Mouse (Mus musculus) heart, postnatal 4 days (tissue): ENCODE data around the gene Hivep2. TPM values are rescaled to one million over a fixed set of nuclear protein-coding genes. Genes with fewer than 3 reads are reported as not detected.
A peak's percentile ranks its signal among the peaks of the same experiment; 100 is the strongest.

Experiments
- DNase-seq: peaks from one replicate; pipeline ENCODE4 v3.0.0; 2021
- total RNA-seq, 2 experiments: library from RNA; stranded (reverse); gene quantifications; 2 replicates each; pipeline ENCODE4 v1.2.3; 2021

The Hivep2 gene
- total RNA-seq, 2 experiments from 2014 or later = 28.9 to 30.1 TPM

DNA sequence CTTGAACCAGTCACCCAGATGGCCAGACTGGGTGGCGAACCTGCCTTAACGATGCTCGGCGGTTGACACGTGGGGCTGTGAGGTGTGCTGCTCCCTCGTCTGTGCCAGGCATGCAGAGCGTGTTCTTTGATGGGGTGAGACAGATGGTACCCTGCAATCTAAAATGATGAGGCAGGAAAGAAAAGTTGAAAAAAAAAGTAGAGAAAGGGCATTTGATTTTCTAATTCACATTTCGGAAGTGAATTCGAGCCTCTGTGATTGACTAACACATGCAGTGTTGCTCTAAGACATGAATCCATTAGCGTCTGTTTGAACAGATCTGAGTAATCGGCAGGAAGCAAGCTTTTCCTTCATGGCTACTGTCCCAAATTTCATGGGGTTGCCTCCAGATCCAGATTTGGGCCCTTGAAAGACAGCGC lies 119.4 kb downstream of the Hivep2 start:
- DNase-seq = no peak

DNA sequence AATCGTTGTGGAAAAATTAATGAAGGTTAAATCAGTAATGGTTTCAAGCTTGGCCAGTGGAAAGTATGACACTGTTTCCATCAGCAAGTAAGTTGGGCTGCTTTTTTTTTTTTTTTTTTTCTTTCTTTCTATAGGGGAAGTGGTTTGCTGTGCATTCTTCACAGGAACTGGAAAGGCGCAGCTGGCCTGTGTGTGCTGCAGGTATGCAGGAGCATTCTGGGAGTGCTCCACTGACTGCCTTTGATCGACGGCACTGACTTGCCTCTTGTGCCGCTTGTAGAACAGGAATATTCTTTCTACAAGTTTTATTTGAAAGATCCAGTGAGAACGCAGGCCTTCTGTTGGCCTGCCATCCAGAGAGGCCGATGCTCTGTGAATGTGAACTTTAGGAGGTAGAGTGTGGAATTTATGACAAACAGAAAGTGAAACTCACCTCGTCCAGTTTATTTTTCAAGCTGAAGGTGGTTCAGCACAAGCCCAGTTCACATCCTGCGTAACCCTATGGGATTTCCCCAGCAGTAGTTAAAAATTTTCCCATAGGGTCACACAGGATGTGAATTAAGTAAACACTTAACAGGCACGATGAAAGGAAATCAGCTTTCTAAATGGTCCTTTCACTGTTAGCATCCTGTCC lies 120.1 kb downstream of the Hivep2 start:
- DNase-seq = no peak

DNA sequence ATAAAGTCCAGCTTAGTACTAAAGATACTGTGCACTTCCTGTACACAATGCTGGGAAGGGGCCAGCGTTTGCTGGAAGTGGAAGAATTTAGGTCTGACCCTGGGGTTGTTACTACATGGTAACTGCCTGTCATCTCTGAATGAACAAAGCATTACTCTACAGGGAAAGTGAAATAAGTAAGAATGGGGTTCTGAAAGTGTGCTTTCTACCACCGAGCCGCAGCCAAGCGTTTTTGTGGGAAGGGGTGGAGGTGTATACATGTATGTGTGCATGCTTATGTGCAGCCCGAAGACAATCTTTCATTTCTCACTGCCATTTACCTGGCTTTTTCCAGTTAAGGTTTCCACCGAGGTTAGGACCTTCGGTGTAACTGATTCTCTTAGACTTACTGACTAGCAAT lies 121.4 kb downstream of the Hivep2 start:
- DNase-seq = no peak

DNA sequence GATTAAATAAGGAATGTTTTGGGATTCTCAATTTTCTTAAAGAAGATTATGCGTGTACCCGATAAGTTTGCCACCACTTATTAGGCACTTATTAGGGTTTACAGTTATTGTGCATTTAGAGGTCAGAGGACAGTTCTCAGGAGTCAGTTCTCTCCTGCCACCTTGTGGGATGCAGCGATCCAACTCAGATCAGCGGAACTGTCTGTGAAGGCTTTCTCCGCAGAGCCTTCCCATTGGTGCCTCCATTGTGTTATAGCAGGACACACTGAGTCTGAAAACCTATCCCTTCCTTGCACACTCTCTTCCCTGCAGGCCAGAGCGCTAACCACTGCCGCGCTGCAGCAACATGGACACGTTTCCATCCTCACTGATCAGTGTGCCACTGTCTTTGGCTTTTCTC lies 123.6 kb downstream of the Hivep2 start:
- DNase-seq = peak; percentile 43

DNA sequence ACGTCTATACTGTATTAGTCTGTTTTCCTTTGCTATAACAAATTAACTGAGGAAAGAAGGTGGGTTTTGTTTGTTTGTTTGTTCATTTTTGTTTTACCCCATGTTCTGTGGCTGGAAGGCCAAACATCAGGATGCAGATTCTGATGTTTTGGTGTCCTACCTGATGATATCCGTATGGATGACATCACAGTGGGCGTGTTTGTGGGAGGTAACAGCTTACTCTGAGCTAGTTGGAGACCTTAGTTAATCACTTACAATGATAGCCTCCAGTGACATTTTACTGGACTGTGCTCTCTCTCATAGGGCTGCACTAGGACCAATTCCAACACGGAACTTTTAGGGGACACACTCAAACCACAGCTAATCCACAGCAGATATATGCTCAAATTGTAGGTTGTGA lies 128.2 kb downstream of the Hivep2 start:
- DNase-seq = no peak

DNA sequence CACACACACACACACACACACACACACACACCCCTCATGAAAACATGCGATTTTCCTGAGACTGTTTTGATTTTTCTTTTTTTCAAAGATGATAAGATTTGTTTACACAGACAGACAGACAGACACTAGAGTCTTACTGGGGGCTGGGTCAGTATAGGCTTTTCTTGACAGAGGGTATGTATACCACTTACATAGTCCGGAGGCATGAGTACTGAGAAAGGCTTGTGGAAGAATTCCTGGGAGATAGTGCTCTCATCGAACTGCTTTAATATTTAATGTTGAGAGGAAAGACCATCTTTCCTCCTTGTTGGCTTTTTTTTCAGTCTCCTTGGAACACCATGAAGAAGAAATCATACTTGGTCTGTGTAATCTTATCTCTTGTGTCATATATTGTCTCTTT lies 130.2 kb downstream of the Hivep2 start:
- DNase-seq = no peak

DNA sequence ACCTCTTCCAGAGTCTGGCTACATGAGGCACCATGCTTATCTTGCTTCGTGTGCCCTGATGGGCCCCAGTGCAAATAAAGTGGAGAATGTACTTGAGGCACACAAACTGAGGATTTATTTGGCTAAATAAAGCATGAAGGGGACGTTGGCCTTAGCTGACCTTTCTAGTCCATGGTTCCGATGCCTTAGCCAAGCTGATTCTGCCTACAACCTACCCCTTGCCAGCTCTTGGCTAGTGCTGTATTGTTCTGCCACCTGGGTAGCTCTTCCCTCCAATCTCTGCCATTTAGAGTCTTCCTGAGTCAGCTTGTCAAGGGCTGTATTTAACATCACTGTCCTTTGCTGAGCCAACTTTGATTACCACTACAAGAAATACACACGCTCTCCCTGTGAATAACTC lies 133.3 kb downstream of the Hivep2 start:
- DNase-seq = no peak

DNA sequence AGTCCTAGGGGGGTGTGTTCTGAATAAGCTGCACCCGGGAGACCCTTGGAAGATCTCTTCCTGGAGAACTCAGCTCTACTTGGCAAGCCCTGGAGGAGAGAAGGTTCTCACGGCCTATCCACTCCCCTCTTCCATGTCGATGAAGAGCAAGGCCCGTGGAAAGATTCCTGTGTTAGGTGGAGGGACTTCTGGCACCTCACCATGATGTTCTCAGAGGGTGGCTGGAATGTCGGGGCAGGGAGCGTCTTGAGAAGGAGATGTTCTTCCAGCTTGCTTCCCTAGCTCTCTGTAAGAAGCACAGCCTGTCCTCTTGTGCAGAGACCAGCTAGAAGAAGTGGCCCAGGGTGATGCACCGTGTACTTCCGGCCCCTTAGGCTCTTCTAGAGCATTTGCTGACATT lies 134.2 kb downstream of the Hivep2 start:
- no peak for DNase-seq

DNA sequence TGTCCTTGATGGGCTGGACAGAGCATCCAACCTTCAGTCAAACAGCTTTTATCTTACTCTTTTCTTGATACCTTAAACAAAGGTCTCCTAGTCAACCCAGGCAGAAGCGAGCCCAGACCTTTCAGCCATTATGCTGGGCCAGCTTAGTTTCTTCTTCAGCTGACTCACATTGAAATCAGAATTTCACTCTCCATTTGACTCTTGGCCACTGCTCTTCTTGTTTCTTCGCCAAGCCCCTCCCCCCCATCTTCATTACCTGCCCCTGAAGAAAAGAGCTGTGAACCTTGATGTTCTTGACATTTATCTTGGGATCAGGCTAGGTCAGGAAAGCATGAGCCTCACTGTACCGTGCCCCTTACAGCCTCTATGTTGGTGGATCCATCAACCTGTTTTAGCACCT lies 135.0 kb downstream of the Hivep2 start:
- DNase-seq = no peak

DNA sequence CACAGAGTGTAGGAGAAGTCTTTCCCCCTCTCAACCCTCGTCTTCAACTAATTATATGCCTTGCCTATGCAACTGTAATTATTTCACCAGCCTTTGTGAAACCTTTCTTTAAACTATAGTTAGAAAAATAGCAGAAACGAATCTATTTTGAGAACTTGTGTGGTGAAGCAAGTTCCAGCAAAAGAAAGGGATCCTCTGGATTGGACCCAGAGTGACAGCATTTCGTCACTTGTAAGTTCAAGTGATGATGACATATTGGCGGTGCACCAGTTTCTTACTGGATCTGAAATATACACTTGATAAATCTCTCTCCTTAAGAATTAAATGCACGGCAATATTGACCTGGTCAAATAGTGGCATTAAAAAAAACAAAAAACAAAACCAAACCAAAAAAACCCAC lies 136.1 kb downstream of the Hivep2 start:
- no peak for DNase-seq

DNA sequence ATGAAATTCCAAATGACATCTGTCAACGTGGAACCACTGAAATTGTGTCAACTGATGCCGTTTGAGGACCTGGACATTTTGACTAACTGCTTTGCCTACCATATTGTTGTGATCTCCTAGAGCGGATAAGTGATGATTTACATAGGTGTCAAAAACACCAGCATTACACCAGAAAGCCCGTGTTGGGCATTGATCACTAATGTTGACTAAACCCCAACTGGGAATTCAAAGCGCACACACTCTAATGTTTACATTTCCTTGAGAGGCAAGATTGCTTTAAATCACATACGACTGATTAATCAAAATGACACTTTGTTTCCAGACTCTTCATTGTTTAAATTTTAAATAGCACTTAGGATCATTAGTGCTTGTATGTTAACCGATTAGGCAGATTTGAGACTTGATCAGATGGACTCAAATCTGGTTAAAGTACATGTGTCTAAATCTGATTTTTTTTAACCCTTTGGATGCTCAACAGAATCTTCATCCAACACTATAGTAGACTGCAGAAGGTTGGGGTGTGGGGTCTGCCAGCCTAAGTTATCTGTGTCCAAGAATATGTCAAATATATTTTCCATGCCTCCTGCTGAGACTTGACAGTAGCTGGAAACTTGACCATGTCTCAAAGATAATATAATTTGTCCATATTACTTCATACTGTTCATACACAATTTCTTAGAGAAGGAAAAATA lies 142.3 kb downstream of the Hivep2 start:
- DNase-seq = no peak

DNA sequence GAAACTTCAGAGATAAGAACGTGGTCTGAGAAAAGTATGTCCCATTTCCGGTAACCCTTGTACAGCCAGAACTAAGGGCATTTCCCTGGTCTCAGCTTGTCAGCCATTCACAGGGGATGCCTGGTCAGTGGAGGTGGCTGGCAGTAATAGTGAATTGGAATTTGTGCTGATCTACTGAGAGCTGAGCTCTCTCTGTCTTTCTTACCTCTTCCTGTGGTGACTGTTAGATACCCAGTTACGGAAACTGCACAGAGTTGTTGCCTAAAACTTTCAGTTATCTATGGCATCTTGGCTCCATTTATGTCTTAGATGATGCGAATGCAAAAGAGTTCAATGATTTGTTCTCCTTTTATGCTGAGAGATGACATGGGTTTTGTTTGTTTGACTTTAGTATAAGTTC lies 150.0 kb downstream of the Hivep2 start:
- DNase-seq = no peak

DNA sequence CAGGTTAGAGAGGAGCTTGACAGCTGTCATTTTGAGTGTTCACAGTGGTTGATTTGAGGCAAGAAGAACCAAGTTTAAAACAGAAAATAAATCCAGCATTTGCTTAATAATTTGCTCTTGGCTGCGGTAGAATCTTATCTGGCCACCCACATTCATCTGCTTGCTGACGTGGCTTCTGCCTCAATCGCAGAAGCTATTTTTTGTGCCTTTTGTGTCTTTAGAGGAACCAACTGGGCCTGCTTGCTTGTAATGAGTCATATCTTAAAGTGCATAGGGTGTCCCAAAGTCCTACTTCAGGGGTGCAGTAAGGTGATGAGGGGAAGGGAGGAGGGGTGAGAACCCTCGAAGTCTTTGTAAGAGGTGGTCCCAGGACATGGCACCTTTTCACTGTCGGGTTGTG lies 151.1 kb downstream of the Hivep2 start:
- DNase-seq = no peak

DNA sequence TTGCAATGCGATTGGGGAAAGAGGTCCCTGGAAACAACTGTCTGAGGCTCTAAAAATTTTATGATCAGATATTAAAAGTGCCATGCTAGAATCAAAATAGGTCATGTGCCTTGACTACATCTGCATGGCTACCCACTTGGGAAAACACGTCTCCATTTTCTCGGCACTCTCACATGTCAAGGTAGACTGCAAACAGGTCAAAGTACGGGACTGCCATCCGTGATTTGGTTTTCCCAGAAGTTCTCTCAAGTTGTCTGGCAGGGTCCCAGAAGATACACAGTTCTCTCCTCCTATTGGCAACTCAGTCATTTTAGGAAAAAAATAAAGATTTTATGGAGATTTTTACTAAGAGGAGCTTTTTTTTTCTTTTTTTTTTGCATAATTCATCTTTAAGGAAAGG lies 153.3 kb downstream of the Hivep2 start:
- no peak for DNase-seq

DNA sequence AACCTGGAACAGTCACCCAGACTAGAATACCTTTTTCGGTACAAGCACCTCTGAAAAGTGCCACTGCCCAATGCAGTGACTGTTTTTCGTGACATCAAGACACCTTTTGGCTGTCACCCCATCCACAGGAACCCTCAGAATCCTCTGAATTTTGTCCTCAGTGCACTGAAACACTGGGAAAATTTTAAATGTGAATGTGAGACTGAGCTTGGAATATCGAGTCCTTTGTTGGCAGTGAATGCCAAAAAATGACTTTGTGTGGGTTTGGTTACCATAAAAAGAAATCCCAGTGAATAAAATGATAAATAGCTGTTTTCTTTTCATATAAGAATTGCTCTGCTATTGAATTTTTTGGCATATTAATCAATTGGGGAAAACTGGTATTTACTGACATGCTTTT lies 154.6 kb downstream of the Hivep2 start:
- no peak for DNase-seq

DNA sequence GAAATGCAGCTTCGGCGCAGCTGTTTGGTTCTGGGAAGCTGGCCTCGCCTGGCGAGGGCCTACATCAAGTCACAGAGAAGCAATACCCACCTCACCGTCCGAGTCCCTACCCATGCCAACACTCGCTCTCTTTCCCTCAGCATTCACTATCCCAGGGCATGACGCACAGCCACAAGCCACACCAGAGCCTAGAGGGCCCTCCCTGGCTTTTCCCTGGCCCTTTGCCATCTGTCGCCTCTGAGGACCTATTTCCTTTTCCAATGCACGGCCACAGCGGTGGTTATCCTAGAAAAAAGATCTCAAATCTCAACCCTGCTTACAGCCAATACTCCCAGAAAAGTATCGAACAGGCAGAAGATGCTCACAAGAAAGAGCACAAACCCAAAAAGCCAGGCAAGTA lies 162.0 kb downstream of the Hivep2 start:
- no peak for DNase-seq

DNA sequence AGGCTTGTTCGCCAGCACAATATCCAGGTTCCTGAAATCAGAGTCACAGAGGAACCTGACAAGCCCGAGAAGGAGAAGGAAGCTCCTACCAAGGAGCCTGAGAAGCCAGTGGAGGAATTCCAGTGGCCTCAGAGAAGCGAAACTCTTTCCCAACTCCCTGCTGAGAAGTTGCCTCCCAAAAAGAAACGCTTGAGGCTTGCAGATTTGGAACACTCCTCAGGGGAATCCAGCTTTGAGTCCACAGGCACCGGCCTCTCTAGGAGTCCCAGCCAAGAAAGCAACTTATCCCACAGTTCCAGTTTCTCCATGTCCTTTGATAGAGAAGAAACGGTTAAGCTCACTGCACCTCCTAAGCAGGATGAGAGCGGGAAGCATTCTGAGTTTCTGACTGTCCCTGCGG lies 164.4 kb downstream of the Hivep2 start:
- DNase-seq = no peak

DNA sequence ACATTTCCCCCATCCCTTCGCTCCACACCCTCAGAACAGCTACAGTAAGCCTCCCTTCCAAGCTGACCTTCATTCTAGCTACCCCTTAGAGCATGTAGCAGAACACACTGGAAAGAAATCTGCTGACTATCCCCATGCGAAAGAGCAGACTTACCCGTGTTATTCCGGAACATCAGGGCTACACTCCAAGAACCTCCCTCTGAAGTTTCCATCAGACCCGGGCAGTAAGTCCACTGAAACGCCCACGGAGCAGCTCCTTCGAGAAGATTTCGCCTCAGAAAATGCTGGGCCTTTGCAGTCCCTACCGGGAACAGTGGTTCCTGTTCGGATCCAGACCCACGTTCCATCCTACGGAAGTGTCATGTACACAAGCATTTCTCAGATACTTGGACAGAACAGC lies 165.4 kb downstream of the Hivep2 start:
- no peak for DNase-seq

DNA sequence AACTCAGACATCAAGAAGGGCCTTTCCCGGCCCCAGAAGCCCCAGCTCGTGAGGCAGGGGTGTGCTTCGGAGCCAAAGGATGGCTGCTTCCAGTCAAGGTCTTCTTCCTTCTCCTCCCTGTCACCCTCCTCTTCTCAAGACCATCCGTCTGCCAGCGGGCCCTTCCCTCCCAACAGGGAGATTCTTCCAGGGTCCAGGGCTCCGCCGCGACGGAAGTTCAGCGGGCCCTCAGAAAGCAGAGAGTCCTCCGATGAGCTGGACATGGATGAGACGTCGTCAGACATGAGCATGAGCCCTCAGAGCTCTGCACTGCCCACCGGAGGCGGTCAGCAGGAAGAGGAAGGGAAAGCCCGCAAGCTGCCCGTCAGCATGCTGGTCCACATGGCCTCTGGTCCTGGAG lies 166.2 kb downstream of the Hivep2 start:
- no peak for DNase-seq

DNA sequence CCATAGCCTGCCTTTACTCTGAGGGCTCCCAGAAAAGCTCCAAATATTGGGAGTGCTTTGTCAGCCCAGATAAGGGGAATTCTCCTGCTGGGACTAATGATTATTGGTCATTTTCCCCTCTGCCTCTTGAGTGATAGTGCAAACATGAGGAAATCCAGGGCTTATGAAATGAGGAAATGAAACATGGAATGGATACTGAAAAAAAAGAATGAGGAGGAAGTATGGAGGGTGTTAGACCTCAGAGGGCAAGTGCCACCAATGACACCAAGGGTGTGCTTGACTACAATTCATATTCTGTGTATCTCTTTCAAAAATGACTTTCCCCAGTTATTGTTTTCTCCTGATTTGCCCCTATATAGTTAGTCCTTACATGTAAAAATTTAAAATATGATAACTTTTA lies 167.1 kb downstream of the Hivep2 start:
- DNase-seq = no peak

DNA sequence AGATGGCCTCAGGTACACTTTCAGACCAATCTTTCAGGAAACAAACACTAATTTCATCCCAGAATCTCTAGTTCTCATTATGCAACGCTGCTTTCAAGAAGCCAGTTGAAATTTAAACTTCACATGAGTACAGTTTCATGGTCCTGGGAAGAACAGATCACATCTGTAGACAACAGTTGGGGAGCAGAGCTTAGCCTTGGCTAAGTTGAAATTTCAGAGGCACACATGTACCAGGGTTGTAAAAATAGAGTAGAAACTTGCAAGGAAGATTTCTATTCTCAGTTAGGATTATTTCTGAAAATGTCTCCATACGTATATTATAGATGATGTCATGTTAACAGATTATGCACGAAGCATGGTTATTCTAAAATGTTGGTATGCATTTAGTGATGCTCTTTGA lies 172.8 kb downstream of the Hivep2 start:
- no peak for DNase-seq

DNA sequence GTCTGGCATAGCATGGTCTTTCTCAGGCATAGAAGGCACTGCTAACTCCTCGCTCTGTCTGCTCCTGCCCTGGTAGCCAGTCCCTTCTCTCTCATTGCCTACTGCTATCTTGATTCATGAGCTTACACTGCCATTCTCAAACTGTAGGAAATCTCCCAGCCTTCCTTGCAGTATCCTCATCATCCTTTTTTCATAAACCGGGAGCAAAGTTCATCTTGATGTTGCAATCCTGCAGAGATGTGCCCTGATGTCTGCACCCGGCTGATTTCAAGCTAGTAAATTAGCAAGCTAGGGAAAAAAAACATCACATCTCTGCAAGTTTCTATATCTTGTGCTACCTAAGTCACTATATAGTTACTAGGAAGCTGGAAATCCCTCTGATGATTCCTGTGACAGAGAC lies 179.0 kb downstream of the Hivep2 start:
- DNase-seq = no peak

DNA sequence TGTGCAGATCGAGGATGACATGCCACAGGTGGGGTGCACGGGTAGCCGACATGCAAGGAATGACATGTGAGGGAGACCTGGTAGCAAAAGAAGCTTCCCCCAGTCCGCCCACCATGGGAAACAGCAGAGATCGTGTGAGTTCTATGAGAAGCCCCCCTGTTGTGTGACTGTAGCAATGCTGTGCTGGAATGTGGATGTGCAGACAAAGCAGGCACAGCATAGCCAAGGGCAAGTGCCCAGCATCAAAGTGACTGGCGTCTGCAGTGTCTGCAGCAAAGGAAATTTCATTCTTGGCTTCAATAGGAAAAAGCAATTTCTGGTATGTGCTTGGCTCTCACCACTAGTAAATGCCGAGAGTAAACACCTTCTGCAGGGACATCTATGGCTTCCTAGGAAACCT lies 199.0 kb downstream of the Hivep2 start:
- no peak for DNase-seq

DNA sequence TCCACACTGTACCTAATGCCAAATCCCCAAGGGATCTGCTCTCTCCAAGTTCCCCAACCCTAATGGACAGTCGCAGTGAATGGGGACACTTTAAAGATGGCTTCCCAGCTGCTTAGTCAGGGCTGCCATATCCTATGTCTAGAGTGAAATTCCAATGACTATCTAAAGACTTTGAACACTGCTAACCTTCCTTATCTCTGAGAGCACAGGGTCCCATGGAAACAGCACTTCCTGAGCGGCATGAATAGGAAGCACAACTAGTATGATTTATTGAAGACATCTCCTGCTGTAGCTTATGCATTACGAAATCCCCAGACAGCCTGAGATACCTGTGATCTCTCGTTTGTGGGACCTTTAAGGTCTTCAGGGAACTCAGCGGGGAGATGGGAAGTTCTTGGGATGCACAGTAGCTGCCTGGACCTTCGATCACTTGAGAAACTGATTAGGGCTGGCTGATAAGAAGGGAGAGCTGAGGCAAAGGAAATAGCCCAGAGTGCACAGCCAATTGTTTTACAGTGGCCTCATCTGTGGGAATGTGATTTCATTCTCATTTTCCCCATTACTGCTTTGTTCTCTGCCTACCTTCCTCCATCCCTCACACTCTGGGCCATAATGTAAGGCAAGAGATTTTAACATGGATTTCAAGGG lies 202.4 kb downstream of the Hivep2 start:
- DNase-seq = no peak
